Mouse (Mus musculus) cortical plate, adult 2 months (tissue): ENCODE measurements around the gene Agpat2.

Experiments
- CTCF ChIP-seq: fragments of 200-500 bp; IDR thresholded peaks from 2 replicates; pipeline ENCODE4 v1.5.1; 2011; ENCODE audit warnings: mild to moderate bottlenecking, control low read depth, low read length; ENCODE audit not compliant: insufficient read depth; ENCODE audit errors: extremely low read depth
- POLR2A ChIP-seq: fragments of 200-500 bp; IDR thresholded peaks from 2 replicates; pipeline ENCODE4 v1.6.1; 2011; ENCODE audit warnings: mild to moderate bottlenecking, low read length, control low read depth; ENCODE audit not compliant: insufficient read depth; ENCODE audit errors: extremely low read depth

DNA sequence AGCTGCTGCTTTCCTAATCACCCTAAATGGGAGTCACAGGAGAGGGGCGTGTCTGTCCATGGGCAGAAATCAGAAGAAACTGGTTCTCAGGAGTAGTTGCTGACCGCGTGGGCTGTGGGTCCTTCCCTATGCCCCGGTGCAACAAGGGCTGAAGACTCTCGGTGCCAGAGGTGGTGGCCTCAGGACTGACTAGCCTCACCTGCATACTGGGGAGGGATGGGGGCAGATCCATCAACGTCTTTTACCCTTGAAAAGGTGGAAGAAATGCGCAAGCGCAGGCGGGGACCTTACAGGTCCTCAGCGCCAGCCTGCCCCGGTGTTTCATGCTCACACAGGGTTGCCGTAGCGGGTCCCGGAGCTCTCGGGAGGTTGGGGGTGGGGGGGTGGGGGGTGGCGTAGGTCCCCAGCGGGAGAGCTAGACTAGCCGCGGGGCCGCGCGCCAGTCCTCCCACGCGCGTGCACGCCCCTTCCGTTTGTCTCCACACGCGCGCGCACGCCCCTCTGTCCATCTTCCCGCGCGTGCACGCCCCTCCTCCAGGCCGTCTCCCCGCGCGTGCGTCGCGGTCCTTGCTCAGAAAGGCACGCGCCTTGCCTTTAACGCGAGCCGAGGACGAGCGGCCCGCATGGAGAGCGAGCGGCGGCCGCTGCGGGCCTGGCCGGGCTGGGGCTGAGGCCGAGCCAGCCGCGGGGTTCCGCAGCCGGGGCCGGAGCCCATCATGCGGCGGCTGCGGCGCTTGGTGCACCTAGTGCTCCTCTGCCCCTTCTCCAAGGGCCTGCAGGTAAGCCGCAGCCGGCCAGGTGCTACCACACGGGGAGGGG, 23.9 kb upstream of the Agpat2 start, which contains the start of gene Fam69b:
- TF ChIP-seq CTCF (no peak), POLR2A (peak; percentile 64)
